Mouse (Mus musculus) gastrocnemius, postnatal 36 days (tissue): ENCODE measurements around the gene Nbr1. TPM values are rescaled to one million over a fixed set of nuclear protein-coding genes. Genes with fewer than 3 reads are reported as not detected.
A peak's percentile ranks its signal among the peaks of the same experiment; 100 is the strongest.

Source experiments
- DNase-seq, 2 experiments: peaks; one replicate each; pipeline ENCODE4 v3.0.0; 2022
- intact Hi-C: fragments of 180-260 bp; cut with DNase I; formaldehyde crosslinking; loops from one replicate; pipeline ENCODE4 v1.15.1; 2025
- long read RNA-seq, 2 experiments: library from polyadenylated mRNA; stranded (forward); transcript quantifications; one replicate each; pipeline ENCODE4 v2.0.0; 2021
- total RNA-seq, 2 experiments: library from RNA; stranded (reverse); gene quantifications; 2 replicates each; pipeline ENCODE4 v1.2.3; 2021

Nbr1 gene
- total RNA-seq, result 10 to 100 TPM; 54.0 to 61.6 TPM
- long read RNA-seq, experiment 1, full-length matches to known transcripts, result 3 of 16 reads
- long read RNA-seq, experiment 1, partial matches to known transcripts, result 3 of 16 reads
- long read RNA-seq, experiment 1, other reads (novel, unspliced or antisense), result 10 of 16 reads
- long read RNA-seq, experiment 2, full-length matches to known transcripts, result 6 of 28 reads
- long read RNA-seq, experiment 2, partial matches to known transcripts, result 5 of 28 reads
- long read RNA-seq, experiment 2, other reads (novel, unspliced or antisense), result 17 of 28 reads

GRCm38 (mm10) chr11:101551751-101552475 is at the start of gene Nbr1, which contains the start of gene Brca1:
Gene Nbr1 (plus strand): TSS chr11:101552149.
Gene Brca1 (minus strand): TSS chr11:101551955.
- DNase-seq, result peak; percentile 91 to 95
- intact Hi-C loops, result no loop called here

- intact Hi-C loops, result no loop called here
- no peak for DNase-seq
Measured at GRCm38 (mm10) chr11:101506269-101506780, 45.6 kb upstream of the Nbr1 start.

- intact Hi-C loops, result no loop called here
- no peak for DNase-seq
Measured at GRCm38 (mm10) chr11:101507090-101507489, 44.9 kb upstream of the Nbr1 start.

GRCm38 (mm10) chr11:101518937-101519336 is 33.0 kb upstream of the Nbr1 start:
- DNase-seq, result no peak
- intact Hi-C loops, result no loop called here

- DNase-seq, result no peak
- intact Hi-C loops, result no loop called here
Measured at GRCm38 (mm10) chr11:101519364-101519763, 32.6 kb upstream of the Nbr1 start.

GRCm38 (mm10) chr11:101524446-101524845 is 27.5 kb upstream of the Nbr1 start:
- intact Hi-C loops, result no loop called here
- DNase-seq, result no peak

- DNase-seq, result no peak
- intact Hi-C loops, result no loop called here
Measured at GRCm38 (mm10) chr11:101525056-101525455, 26.9 kb upstream of the Nbr1 start.

- intact Hi-C loops, result no loop called here
- DNase-seq, result no peak
Measured at GRCm38 (mm10) chr11:101525936-101526595, 25.9 kb upstream of the Nbr1 start.

- intact Hi-C loops, result no loop called here
- no peak for DNase-seq
Measured at GRCm38 (mm10) chr11:101526686-101527085, 25.3 kb upstream of the Nbr1 start.

- no peak for DNase-seq
Measured at GRCm38 (mm10) chr11:101543533-101543932, 8.4 kb upstream of the Nbr1 start.

GRCm38 (mm10) chr11:101544132-101544531 is 7.8 kb upstream of the Nbr1 start:
- intact Hi-C loops, result no loop called here

More at GRCm38 (mm10) chr11:101543533-101543932, 8.4 kb upstream of the Nbr1 start:
- intact Hi-C loops, result no loop called here

GRCm38 (mm10) chr11:101548526-101548925 is 3.4 kb upstream of the Nbr1 start:
- intact Hi-C loops, result loop anchor here (5.0 kb wide), 1 partner anchor 76 kb away; no protein-coding TSS in a partner anchor
- DNase-seq, result no peak

More at GRCm38 (mm10) chr11:101544132-101544531, 7.8 kb upstream of the Nbr1 start:
- DNase-seq, result no peak

- intact Hi-C loops, result no loop called here
- peak; percentile 92 to 93 for DNase-seq
Measured at GRCm38 (mm10) chr11:101552476-101553300, 739 bp downstream of the Nbr1 start.

- intact Hi-C loops, result no loop called here
Measured at GRCm38 (mm10) chr11:101553354-101553930, 1.5 kb downstream of the Nbr1 start.

GRCm38 (mm10) chr11:101556541-101556940 is 4.6 kb downstream of the Nbr1 start:
- intact Hi-C loops, result no loop called here

More at GRCm38 (mm10) chr11:101553354-101553930, 1.5 kb downstream of the Nbr1 start:
- no peak for DNase-seq

GRCm38 (mm10) chr11:101556954-101557353 is 5.0 kb downstream of the Nbr1 start:
- no peak for DNase-seq
- intact Hi-C loops, result no loop called here

More at GRCm38 (mm10) chr11:101556541-101556940, 4.6 kb downstream of the Nbr1 start:
- DNase-seq, result no peak

- intact Hi-C loops, result no loop called here
- DNase-seq, result peak in 1 of 2 experiments; percentile 16
Measured at GRCm38 (mm10) chr11:101562391-101562790, 10.4 kb downstream of the Nbr1 start.

- intact Hi-C loops, result no loop called here
- DNase-seq, result no peak
Measured at GRCm38 (mm10) chr11:101568421-101568820, 16.5 kb downstream of the Nbr1 start.

GRCm38 (mm10) chr11:101576116-101576515 is 24.2 kb downstream of the Nbr1 start:
- intact Hi-C loops, result no loop called here

More at GRCm38 (mm10) chr11:101576116-101576515, 24.2 kb downstream of the Nbr1 start:
- DNase-seq, result no peak
